Mouse (Mus musculus): ENCODE data around the gene Polr3gl.

Gene Polr3gl

DNA sequence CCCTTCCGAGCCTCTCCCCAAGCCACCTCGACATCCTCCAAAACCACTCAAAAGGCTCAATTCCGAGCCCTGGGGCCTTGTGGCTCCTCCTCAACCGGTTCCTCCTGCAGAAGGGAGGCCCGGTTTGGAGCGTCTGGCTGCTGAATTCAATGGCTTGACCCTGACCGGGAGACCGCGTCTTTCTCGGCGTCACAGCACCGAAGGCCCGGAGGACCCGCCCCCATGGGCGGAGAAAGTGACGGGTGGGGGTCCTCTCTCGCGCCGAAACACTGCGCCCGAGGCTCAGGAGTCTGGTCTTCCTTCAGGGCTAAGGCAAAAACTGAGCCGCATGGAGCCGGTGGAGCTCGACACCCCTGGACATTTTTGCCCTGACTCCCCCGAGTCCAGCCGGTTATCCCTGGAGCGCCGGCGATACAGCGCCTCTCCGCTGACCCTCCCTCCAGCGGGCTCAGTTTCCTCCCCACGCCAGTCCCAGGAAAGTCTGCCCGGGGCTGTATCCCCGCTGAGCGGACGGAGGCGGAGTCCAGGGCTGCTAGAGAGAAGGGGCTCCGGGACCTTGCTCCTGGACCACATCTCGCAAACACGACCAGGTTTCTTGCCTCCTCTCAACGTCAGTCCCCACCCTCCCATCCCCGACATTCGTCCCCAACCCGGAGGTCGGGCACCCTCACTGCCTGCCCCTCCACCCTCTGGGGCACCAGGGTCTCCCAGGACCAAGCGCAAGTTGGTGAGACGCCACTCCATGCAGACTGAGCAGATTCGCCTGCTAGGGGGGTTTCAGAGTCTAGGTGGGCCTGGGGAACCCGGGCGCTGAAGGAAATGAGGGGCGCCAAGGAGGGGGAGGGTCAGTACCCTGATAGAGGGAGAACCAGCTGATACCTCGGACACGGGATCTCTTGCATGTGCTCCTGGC lies 4.4 kb upstream of the Polr3gl start:
- DNase-seq (ENCODE audit: low read depth), result no peak

DNA sequence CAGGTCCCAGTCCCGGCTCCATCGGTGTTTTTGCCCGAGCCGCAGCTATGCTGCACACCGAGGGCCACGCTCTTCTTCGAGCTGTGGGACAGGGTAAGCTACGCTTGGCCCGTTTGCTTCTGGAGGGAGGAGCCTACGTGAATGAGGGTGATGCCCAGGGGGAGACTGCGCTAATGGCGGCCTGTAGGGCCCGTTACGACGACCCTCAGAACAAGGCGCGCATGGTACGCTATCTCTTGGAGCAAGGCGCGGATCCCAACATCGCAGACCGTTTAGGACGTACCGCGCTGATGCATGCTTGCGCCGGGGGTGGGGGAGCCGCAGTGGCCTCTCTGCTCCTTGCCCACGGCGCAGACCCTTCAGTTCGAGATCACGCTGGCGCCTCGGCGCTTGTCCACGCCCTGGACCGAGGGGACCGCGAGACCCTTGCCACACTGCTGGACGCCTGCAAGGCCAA lies 3.5 kb upstream of the Polr3gl start:
- no peak for DNase-seq (ENCODE audit: low read depth)

DNA sequence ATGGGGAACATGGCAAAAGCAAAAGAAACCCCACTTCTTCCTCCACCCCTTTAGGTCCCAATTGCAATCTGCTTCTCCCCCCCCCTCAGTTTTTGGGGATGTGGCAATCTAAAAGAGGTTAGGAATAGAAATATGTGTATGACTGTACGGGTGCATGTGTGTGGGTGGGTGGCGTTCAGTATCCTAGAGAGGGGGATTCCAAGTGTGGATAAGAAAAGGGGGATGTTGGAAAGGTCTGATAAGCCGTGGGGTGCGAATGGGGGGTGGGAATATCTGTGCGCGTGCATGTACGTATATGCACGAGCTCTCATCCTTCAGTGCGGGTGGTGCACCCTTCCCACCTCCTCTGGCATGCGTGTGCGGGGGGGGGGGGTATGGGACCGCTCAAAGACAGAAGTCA lies 2.9 kb upstream of the Polr3gl start:
- no peak for DNase-seq (ENCODE audit: low read depth)

DNA sequence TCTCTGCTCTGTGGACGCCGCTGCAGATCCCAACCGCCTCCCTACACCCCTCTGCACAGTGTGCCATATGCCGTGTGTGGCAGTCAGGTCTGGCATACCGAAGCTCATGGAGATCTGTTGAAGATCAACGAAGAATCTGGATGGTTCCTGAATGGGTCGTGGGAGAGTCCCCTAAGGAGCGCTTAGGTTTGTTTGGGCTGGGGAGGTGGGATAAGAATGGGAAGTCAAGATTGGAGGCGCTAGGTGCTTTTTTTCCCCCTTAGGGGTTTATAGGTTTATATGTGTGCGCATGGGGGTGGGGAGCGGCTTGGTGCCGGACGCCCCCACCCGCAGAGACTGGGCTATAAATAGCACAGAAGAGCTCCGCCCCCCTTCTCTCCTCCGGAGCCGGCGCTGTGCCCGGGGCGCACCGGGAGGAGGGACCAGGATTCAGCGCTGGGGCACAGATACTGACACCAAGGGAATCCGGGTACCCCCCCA lies 2.3 kb upstream of the Polr3gl start, which contains the start of gene Ankrd34a:
Ankrd34a (plus strand) TSS at position 409 of the 480 bp plus-strand sequence.
- DNase-seq (ENCODE audit: low read depth), result no peak

DNA sequence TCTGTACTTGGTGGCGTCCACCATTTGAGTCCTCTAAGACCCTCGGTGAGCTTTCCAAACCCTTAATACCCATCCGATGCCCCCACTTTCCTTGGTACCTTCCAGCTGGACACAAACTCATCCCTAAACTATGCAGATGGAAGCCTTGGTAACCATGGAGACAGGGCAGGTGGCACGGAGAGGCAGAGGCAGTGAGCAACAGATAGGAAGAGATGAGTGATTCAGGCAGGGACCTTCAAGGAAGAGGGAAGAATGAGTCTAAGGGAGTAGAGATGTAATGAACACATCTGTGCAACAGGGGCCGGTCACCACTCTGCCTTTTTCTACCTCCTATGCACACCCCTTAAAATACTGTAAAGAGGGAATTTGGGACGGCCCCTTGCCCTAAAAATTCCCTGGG lies 1.7 kb upstream of the Polr3gl start:
- DNase-seq (ENCODE audit: low read depth), result no peak

DNA sequence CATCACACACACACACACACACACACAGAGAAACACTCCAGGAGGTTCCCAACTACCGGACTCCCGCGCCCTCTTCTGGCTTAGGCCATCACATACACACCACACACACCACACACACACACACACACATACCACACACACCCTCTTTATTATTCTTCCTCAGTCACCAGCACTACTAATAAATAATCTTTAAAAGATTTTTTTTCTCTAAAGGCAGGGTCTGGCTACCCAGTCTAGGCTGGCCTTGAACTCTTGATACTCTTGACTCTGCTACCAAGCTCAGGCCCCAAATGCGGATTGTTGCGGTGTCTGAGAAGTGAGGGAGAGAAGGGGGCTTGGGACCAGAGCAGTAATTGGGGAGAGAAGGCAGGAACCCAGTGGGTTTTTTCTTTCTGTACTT lies 870 bp upstream of the Polr3gl start:
- peak; percentile 22 for DNase-seq (ENCODE audit: low read depth)

DNA sequence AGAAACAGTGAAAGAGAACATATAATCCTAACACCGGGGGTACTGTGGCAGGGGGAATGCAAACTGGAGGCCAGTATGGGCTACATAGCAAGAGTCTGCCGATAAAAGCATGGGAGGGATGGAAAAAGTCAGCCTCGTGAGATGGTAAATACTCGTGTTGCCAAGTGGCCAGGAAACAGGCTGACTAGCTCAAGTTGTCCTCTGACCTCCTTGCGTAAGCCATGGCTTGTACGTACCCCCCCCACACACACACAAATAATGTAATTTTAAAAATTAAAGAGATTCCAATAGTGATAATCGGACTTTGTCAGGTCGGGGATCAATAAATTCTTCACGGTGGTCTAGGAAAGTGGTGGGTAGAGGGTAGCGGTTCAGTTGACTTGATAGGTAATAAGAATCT lies 607 bp downstream of the Polr3gl start:
- peak; percentile 79 for DNase-seq (ENCODE audit: low read depth)

DNA sequence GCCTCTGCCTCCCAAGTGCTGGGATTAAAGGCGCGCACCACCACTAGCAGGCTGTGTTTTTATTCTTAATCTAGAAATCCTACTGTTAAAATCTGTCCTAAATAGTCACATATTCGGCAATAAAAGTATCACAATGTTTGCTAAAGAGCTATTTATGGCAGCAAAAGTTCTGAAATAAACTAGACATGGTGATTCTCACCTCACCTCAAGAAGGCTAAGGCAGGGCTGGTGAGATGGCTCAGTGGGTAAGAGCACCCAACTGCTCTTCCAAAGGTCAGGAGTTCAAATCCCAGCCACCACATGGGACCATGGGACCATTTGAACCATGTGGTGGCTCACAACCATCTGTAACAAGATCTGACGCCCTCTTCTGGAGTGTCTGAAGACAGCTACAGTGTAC lies 3.3 kb downstream of the Polr3gl start:
- DNase-seq (ENCODE audit: low read depth), result no peak

DNA sequence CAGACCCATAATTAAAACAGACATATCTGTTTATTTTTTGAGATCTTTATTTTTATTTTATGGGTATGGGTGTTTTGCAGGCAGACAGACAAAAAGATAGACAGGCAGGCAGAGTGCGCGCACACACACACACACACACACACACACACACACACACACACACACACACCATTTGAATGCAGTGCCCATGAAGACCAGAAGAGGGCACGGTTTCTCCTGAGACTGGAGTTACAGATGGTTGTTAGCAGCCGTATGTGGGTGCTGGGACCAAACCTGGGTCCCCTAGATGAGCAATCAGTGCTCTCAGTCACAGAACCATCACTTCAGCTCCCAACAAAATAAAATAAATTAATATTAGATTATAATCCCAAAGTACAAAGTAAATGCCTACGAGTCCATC lies 10.6 kb downstream of the Polr3gl start:
- no peak for DNase-seq (ENCODE audit: low read depth)

DNA sequence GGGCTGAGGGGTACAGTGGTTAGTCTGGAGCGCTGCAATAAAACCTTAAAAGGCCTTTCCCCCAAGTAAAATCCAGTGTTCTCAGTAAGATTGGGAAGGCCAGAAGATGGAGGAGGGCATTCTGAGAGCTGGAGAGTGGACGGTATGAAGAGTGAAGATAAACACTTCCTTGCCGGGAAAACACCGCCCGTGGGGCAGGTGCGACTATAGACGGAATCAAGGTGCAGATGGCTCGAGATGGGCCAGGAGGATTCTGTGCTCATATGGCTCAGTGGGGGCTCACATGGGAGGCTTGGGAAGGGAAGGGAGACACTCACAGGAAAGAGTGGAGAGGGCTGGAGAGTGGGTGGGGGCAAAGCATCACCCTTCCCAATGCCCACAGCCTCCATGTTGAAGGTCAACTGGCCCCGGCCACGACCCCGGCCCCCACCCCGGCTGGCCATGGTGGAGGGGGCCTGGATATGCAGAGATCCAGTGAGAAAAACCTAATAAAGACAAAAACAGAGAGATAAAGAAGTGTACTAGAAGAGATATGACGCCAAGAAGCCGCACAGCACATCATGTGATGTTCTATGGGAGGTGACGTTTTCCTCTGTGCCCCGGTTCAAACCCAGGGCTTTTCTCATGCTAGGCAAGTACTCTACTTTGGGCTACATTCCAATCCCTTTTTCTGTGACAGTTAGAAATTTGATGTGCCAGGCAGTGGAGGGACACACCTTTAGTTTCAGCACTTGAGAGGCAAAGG lies 12.0 kb downstream of the Polr3gl start:
- DNase-seq (ENCODE audit: low read depth), result no peak

DNA sequence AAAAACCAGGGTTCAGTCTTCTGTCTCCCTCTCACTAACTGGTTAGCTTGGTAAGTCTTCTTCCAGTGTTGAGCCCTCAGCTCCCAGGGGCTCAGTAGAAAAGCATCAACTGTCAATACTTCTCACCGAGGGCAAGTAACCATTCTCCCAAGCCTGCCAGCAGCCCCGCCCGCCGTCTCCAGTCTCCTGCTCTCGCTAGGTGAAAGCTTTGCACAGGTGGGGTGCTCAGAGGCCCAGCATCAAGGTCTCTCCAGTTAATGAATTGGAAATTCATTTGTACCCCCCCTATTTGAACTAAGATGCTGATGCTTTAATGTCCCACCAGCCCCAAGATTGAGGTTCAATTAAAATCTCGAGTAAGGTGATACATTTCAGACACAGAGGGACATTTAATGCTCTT lies 12.8 kb downstream of the Polr3gl start:
- DNase-seq (ENCODE audit: low read depth), result no peak

DNA sequence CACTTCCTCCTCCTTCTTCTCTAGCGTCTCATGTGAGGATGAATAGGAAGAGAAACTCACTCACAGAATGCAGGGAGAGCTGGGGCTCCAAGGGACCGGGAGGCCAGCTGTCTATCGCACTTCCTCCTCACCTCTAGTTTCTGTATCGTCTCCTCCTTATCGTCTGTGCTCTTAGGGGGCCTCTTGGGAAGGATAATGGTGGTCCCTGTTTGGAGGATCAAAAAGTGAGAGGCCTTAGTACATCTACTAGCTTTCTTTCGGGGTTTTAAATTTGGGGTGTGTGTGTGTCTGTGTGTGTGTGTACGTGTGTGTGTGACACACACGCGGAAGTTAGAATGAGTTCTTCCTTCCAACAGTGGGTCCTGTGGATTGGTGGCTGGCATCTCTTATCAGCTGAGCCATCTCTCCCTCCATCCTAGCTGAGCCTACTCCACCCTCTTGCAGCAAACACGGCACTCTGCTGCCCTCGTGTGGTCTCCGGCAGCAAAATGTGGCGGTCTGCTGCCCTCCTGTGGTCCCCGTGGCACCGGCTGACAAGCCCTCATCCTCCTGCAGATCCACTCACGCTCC lies 14.0 kb downstream of the Polr3gl start:
- DNase-seq (ENCODE audit: low read depth), result peak; percentile 98

DNA sequence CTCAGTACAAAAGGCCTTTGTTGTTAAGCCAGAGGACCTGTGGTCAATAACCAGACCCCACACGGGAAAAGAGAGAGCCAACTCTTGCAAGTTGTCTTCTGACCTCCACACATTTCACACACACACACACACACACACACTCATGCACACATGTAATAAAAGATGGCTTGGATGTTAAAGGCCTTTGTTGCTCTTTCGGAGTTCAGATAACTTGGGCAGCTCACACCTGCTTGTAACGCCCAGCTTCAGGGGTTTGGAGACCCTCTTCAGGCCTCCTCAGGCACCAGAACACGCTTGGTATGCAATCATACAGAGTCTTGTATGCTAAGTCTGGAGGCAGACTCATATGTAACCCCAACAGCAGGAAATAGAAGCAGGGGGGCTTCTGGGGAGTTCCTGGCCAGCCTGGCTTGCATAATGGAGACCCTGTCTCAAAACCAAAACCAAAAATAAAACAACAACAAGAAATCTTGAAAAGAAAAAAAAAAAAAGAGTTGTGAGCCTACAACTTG lies 14.7 kb downstream of the Polr3gl start:
- no peak for DNase-seq (ENCODE audit: low read depth)

DNA sequence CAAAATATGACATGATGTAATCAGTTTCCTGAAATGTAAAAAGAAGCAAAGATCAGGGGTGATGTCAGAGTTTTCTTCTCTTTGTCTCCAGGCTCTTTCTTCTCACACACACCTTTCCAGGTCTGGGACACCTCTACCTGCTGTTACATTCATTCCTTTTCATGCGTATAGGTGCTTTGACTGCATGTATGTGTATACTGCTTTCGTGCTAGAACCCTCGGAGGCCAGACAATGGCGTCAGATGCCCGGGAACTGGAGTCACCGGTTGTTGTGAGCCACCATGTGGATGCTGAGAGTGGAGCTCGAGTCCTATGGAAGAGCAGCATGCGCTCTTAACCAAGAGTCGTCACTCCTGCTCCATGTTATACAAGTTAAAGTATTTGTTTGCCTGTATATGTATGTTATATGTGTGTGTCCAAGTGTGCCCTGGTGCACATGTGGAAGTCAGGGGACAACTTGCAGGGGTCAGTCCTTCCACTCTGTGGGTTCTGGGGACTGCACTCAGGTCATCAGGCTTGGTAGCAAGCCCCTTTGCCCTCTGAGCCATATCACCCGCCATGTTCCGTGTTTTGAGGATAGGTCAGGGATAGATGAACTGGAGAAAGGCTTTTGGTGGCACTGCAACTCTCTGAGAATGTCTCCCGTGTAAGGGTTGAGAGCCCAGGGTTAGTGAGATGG lies 15.3 kb downstream of the Polr3gl start:
- DNase-seq (ENCODE audit: low read depth), result no peak

DNA sequence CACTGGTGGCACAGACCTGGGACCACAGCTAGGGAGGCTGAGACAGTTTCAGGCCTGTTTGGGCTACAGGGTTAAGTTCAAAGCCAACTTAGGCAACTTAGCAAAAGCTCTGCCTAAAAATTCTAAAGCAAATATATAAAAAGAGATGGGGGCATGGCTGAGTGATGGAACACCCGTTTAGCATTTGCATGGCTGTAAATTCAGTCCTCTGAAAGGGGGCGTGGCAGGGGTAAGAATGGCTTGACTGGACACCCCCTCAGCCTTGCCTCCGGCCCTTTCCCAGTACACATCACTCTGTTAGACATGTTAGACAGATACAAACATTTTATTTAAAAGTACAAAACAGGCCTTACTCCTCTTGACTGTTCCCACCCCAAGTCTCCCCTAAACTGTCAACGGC lies 16.4 kb downstream of the Polr3gl start:
- DNase-seq (ENCODE audit: low read depth), result no peak

DNA sequence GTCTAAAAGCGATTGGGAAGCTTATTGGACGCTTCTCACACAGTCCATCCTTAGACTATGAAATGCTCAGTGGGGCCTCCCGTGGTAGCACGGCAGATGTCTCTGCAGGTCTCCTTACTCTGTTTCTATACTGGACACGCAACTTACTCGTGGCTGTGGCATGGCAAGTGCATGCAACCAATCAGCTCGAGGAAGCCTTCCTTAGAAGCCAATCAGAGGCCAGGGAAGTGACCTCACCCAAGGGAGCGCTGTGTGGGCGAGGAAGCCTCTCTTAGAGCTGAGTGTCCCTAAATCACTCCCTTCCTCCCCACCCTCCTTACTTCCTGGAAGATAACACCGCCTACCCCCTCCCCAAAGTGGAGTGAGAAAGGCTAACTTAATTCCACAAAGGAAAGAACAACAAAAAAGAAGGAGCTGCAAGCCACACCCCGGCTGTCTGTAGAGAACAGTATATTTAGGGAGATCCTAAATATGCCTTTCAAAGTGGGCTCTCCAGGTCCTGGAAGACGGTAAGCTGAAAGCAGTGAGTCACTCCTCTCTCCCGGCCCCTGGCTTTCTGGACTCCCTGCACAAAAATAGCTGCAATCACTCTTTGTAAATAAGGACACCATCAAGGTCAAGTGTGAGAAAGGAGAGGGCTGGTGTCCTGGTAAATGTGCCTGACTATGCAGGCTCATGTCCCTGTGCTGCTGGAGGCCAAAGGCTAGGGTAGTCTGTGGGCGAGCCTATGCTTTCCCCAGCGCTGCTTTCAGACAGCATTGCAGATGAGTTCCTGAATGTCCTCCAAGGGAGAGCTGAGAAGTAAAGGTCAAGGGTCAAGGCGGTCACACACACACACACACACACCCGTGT lies 17.1 kb downstream of the Polr3gl start, which contains the start of gene Gm16253:
Gm16253 (plus strand) TSS at position 295 of the 852 bp plus-strand sequence.
- DNase-seq (ENCODE audit: low read depth), result peak; percentile 98

DNA sequence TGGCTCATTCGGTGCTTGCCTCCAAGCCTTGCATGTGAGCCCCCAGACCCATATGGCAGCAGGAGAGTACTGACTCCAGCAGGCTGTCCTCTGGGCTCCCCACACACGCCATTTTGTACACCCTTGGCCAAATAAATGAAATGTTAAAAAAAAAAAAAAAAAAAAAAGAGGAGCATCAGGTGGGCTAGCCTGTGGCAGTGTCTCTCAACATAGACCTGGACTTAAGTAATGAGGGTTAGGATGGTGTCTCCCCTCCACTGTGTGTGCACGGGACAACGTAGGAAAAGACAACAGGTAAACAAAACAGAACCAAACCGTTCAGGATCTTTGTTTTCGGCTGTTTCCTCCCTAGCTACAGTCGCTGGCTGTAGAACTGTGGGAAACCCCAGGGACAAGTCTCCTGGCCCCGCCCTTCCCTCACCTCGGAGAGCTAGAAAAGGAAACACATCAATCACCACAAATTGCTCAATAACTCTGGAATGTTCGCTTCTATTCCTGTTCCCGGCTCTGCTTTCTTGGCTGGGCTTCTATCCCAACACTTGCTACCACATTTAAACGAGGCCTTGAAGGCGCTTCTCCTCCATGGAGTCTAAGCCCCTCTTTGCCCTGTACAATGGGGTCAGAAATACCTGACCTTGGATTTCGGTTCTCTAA lies 17.8 kb downstream of the Polr3gl start:
- no peak for DNase-seq (ENCODE audit: low read depth)

DNA sequence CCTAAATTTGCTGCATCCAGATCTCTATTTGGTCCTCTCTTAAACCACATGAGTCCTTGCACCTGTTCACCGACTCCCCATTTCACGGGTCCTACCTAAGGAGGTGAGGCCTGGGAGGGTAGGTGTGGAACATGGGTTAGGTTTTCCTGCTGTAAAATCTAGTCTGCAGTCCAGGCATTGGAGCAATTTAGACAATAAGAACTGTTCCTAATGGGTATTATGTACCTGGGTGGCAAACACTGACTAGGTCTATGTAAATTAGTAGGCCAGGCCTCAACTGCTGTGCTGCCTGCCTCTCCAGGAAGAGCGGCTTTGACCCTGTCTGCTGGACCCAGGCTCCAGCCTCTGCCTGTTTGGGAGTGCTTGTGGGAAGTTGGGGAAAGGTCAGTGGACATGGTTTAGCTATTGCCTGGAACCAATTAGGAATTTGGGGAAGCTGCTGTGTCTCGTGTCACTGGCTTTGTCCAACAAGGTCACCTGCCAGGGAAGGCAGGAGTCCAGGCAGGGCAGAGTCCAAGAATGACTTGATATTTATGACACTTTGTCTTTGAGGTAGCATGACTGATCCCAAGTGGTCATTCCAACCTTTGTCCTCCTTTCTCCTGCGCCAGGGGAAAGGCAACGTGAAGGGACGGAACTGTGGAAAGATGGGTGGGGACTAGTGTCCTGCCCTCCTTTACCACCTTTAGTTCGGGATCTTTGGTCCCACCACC lies 18.6 kb downstream of the Polr3gl start:
- no peak for DNase-seq (ENCODE audit: low read depth)

Measured in 416B (cell line).